Mouse (Mus musculus) brain, embryonic 14.5 days (tissue): Measurements from ENCODE around the gene Calhm5. TPM values are rescaled to one million over a fixed set of nuclear protein-coding genes. Genes with fewer than 3 reads are reported as not detected.

Experiments used
- DNase-seq: peaks from one replicate; pipeline ENCODE4 v3.0.0-alpha.2; 2011; ENCODE audit warnings: low read depth
- CTCF ChIP-seq: fragments of 200-500 bp; IDR thresholded peaks from 2 replicates; pipeline ENCODE4 v1.5.1; 2012; ENCODE audit warnings: inconsistent platforms, mild to moderate bottlenecking, moderate library complexity, borderline replicate concordance; ENCODE audit not compliant: insufficient read depth, insufficient read length; ENCODE audit errors: extremely low read depth
- POLR2A ChIP-seq: fragments of 200-500 bp; IDR thresholded peaks from 2 replicates; pipeline ENCODE4 v1.6.1; 2012; ENCODE audit warnings: mild to moderate bottlenecking, inconsistent platforms, borderline replicate concordance; ENCODE audit not compliant: poor library complexity, insufficient read depth, insufficient read length, severe bottlenecking; ENCODE audit errors: extremely low read depth
- polyA plus RNA-seq: library from polyadenylated mRNA; depleted of rRNA; stranded (reverse); fragments of >200 nt; gene quantifications from 2 replicates; pipeline ENCODE4 v1.2.3, GENCODE M21; 2012; rRNA removed

The Calhm5 gene
- polyA plus RNA-seq, result 0.16 and 0.33 TPM in 2 replicates

GRCm38 (mm10) chr10:34096418-34096883 is at the start of gene Calhm5:
Gene Calhm5, minus strand, starts transcription at chr10:34096519.
- peak; percentile 18; the same call in 1 of the 2 replicates for TF ChIP-seq CTCF
- no peak for TF ChIP-seq POLR2A
- DNase-seq, result peak; percentile 75

- DNase-seq, result no peak
- TF ChIP-seq POLR2A, result no peak
These were observed 45.4 kb upstream of the Calhm5 start for GRCm38 (mm10) chr10:34141693-34142092.

GRCm38 (mm10) chr10:34139768-34140167 is 43.4 kb upstream of the Calhm5 start:
- TF ChIP-seq POLR2A, result no peak
- TF ChIP-seq CTCF, result no peak
- no peak for DNase-seq

GRCm38 (mm10) chr10:34138027-34138426 is 41.7 kb upstream of the Calhm5 start:
- TF ChIP-seq POLR2A (no peak), CTCF (no peak)
- DNase-seq, result no peak

GRCm38 (mm10) chr10:34136432-34136831 is 40.1 kb upstream of the Calhm5 start:
- TF ChIP-seq POLR2A (no peak), CTCF (no peak)
- no peak for DNase-seq

- no peak for DNase-seq
- no peak for TF ChIP-seq CTCF
- no peak for TF ChIP-seq POLR2A
These were observed 35.0 kb upstream of the Calhm5 start for GRCm38 (mm10) chr10:34131356-34131755.

- TF ChIP-seq CTCF (no peak), POLR2A (no peak)
- no peak for DNase-seq
These were observed 32.1 kb upstream of the Calhm5 start for GRCm38 (mm10) chr10:34128391-34128790.

GRCm38 (mm10) chr10:34127392-34128378 is 31.4 kb upstream of the Calhm5 start, which contains the start of gene Calhm6:
Gene Calhm6, minus strand, starts transcription at chr10:34127984.
- TF ChIP-seq POLR2A (no peak), CTCF (no peak)
- peak; percentile 68 for DNase-seq

- DNase-seq, result no peak
- no peak for TF ChIP-seq POLR2A
- no peak for TF ChIP-seq CTCF
These were observed 22.1 kb upstream of the Calhm5 start for GRCm38 (mm10) chr10:34118421-34118820.

- no peak for DNase-seq
These were observed 21.5 kb upstream of the Calhm5 start for GRCm38 (mm10) chr10:34117770-34118169.

GRCm38 (mm10) chr10:34117131-34117530 is 20.8 kb upstream of the Calhm5 start:
- peak; percentile 14 for DNase-seq
- no peak for TF ChIP-seq POLR2A

More at GRCm38 (mm10) chr10:34117770-34118169, 21.5 kb upstream of the Calhm5 start:
- no peak for TF ChIP-seq POLR2A
- no peak for TF ChIP-seq CTCF
